Mouse (Mus musculus) adrenal gland, postnatal 14 days (tissue): Measurements from ENCODE around the gene Rfxap. TPM values are rescaled to one million over a fixed set of nuclear protein-coding genes. Genes with fewer than 3 reads are reported as not detected.
A peak's percentile ranks its signal among the peaks of the same experiment; 100 is the strongest.

Experiments
- DNase-seq: peaks from one replicate; pipeline ENCODE4 v3.0.0; 2021; ENCODE audit warnings: mixed read lengths
- long read RNA-seq, 2 experiments: library from polyadenylated mRNA; stranded (forward); transcript quantifications; one replicate each; pipeline ENCODE4 v2.0.0; 2021
- total RNA-seq: library from RNA; stranded (reverse); gene quantifications from 2 replicates; pipeline ENCODE4 v1.2.3, GENCODE M21; 2021

The Rfxap gene
- 27.1 and 32.0 TPM in 2 replicates for total RNA-seq
- long read RNA-seq, experiment 1, transcript Rfxap-201 (3 exons, 2,162 nt): major isoform, 51 of 53 reads
- long read RNA-seq, experiment 1, partial matches to known transcripts: 0 of 53 reads
- long read RNA-seq, experiment 1, other reads (novel, unspliced or antisense): 2 of 53 reads
- long read RNA-seq, experiment 2, transcript Rfxap-201 (3 exons, 2,162 nt): major isoform, 29 of 31 reads
- long read RNA-seq, experiment 2, partial matches to known transcripts: 1 of 31 reads
- long read RNA-seq, experiment 2, other reads (novel, unspliced or antisense): 1 of 31 reads

GRCm38 (mm10) chr3:54807666-54808217 is at the start of gene Rfxap:
Gene Rfxap, minus strand, starts transcription at chr3:54807791.
- DNase-seq: peak; percentile 97

GRCm38 (mm10) chr3:54835421-54835820 is 27.8 kb upstream of the Rfxap start:
- no peak for DNase-seq

GRCm38 (mm10) chr3:54832491-54832890 is 24.9 kb upstream of the Rfxap start:
- DNase-seq: no peak

- no peak for DNase-seq
Measured at GRCm38 (mm10) chr3:54822526-54822925, 14.9 kb upstream of the Rfxap start.

GRCm38 (mm10) chr3:54815292-54815691 is 7.7 kb upstream of the Rfxap start:
- DNase-seq: peak; percentile 66

GRCm38 (mm10) chr3:54814622-54815021 is 7.0 kb upstream of the Rfxap start:
- DNase-seq: no peak

GRCm38 (mm10) chr3:54813418-54813988 is 5.9 kb upstream of the Rfxap start:
- no peak for DNase-seq

GRCm38 (mm10) chr3:54811616-54812015 is 4.0 kb upstream of the Rfxap start:
- DNase-seq: no peak

GRCm38 (mm10) chr3:54809111-54809510 is 1.5 kb upstream of the Rfxap start:
- no peak for DNase-seq

GRCm38 (mm10) chr3:54807061-54807661 is 430 bp downstream of the Rfxap start:
- no peak for DNase-seq

- no peak for DNase-seq
Measured at GRCm38 (mm10) chr3:54803713-54804112, 3.9 kb downstream of the Rfxap start.

GRCm38 (mm10) chr3:54797211-54797610 is 10.4 kb downstream of the Rfxap start:
- DNase-seq: peak; percentile 73

- peak; percentile 49 for DNase-seq
Measured at GRCm38 (mm10) chr3:54795806-54796205, 11.8 kb downstream of the Rfxap start.

- DNase-seq: no peak
Measured at GRCm38 (mm10) chr3:54795379-54795778, 12.2 kb downstream of the Rfxap start.

- no peak for DNase-seq
Measured at GRCm38 (mm10) chr3:54793762-54794161, 13.8 kb downstream of the Rfxap start.

GRCm38 (mm10) chr3:54791822-54792677 is 15.5 kb downstream of the Rfxap start:
- no peak for DNase-seq

- DNase-seq: no peak
Measured at GRCm38 (mm10) chr3:54790601-54791000, 17.0 kb downstream of the Rfxap start.

GRCm38 (mm10) chr3:54775989-54776631 is 31.5 kb downstream of the Rfxap start:
- no peak for DNase-seq

- no peak for DNase-seq
Measured at GRCm38 (mm10) chr3:54773613-54774012, 34.0 kb downstream of the Rfxap start.

GRCm38 (mm10) chr3:54769349-54770275 is 38.0 kb downstream of the Rfxap start:
- no peak for DNase-seq

GRCm38 (mm10) chr3:54768592-54768991 is 39.0 kb downstream of the Rfxap start:
- no peak for DNase-seq
